Mouse (Mus musculus) erythroblast, embryonic 14.5 days (primary cell): Measurements from ENCODE around the gene Vmn2r84.
"Not testable (repeated sequence)": the region's sequence is repeated elsewhere in the genome, so short reads cannot be mapped to it uniquely, and the experiment has no call there.

Experiments
- GATA1 ChIP-seq: IDR thresholded peaks from 2 replicates; pipeline ENCODE4 v1.6.1; 2012; ENCODE audit warnings: low read length, inconsistent platforms, mixed read lengths
- TAL1 ChIP-seq: IDR thresholded peaks from 3 replicates; pipeline ENCODE4 v1.6.1; 2012; ENCODE audit warnings: low read length, inconsistent platforms, mixed read lengths

DNA sequence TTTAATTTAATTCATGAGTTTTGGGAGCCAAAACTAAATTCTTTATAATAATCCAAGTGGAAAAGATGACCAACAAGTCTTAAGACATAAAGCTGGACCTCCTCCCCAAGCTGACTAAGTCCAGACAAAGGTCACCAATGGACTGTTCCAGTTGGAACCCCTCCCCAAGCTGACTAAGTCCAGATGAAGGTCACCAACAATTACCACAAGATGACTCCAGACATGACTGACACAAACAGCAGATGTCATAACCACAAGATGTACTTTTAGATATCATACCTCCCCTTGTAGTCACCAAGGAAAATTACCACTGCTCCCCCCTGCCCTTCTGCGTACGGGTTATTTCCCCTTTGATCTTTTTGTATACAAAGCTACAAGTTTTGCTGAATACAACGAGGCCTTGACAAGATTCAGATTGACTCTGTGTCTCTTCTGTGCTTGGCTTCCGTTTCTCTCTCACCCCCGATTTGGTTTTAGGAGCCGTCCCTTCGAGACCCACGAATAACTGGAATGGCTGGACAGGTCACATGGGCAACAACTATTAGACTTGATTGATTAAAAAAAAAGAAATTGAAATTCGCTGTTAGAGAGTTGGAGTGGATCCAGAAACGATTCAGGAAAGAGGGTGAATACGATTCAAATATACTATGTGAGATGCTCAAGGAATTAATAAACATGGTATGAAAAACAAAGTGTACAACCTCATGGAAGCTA lies 40.2 kb upstream of the Vmn2r84 start:
- not testable (repeated sequence) for TF ChIP-seq TAL1, GATA1
